Mouse (Mus musculus) layer of hippocampus, postnatal 25 days (tissue): ENCODE measurements around the gene Cmklr1. TPM values are rescaled to one million over a fixed set of nuclear protein-coding genes. Genes with fewer than 3 reads are reported as not detected.
"Not testable (repeated sequence)": the region's sequence is repeated elsewhere in the genome, so short reads cannot be mapped to it uniquely, and the experiment has no call there.

Source experiments
- DNase-seq, 2 experiments: peaks; one replicate each; pipeline ENCODE4 v3.0.0; 2022; ENCODE audit warnings: mixed read lengths in 2 of 2, low spot score in 1 of 2; ENCODE audit errors: extremely low spot score in 1 of 2
- total RNA-seq, 2 experiments: library from RNA; stranded (reverse); gene quantifications; 2 replicates each; pipeline ENCODE4 v1.2.3; 2021

Cmklr1 gene
- total RNA-seq, 2 experiments from 2014 or later, result 3.3 to 5.4 TPM

GRCm38 (mm10) chr5:113593911-113594705 is 56.1 kb downstream of the Cmklr1 start:
- DNase-seq, result no peak

DNA sequence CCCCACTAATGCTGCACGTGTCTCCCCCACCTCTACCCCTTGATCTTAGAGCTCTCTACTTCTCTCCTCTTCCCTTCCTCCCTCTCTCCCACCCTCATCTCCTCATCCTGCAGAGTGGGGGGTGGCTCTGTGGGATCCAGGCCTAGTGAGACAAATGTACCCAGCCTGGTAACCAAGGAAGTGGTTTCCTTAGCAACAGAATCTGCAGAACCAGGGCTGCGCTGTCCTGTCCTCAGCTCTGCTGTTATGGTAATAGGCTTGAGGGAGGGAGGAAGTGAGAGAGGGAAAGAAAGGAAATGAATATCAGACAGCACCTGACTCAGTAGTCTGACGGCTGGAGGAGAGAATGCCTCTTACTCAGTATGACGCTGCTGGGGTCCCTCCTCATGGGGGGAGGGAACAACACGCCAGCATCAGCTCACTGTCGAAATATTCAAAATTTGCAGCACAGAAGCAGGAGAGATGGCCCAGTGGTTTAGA is 58.4 kb downstream of the Cmklr1 start:
- peak; percentile 53 to 55 for DNase-seq

DNA sequence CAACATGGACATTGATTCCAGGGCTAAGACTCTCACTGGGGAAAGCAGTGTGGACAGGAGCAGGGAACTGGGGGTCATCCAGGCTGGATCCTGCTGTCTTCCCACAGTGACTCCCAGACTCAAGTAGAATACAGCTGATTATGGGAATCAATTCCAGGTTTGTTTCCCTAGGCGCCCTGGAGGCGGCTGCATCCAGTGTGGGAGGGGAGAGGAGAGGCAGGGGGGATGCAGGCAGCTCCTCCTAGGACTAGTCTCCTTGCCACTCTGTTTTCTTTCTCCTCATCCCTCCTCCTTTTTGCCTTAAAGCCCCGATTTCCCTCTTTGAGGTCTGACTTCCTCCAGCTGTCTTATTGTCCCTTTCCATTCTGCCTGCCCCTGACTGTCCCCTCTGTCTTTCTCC is 59.1 kb downstream of the Cmklr1 start:
- DNase-seq, result no peak

DNA sequence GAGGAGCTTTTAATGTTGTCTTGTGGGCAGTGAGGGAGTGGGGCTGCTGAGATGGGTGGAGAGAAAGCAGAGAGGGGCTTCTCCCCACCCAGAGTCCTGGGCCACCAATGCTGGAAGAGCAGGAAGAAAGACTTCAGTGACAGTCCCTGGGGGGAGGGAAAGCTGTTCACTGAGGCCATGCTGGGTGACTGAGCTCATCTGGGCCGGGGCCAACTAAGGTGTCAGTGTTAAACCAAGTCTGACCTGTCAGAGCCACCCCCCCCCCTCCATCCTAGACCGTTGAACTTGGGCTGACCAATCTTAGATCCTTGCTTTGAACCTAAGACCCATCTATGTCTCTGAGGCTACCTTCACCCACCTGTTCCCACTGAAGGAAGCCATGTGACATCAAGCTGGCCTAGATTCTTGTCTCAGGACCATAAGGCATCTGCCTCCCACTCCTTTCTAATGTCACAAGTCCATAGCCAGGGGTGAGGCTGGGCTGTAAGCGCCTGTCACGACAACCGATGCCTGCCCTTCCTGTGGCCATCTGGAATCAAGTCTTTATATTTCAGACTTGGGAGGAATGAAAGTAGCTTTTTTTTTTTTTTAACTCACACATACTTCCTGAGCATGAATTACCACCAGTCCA is 60.1 kb downstream of the Cmklr1 start:
- DNase-seq, result no peak

DNA sequence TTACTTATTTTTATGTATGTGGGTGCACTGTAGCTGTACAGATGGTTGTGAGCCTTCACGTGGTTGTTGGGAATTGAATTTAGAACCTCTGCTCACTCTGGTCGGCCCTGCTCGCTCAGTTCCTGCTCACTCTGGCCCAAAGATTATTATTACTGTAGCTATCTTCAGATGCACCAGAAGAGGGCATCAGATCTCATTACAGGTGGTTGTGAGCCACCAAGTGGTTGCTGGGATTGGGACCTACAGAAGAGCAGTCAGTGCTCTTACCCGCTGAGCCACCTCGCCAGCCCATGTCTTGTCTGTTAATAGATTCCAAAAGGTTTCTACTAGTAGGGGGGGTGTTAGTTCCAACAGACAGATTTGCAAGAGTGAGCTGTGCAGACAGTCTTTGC is 63.8 kb downstream of the Cmklr1 start:
- DNase-seq, result not testable (repeated sequence)

GRCm38 (mm10) chr5:113585619-113586457 is 64.4 kb downstream of the Cmklr1 start:
- not testable (repeated sequence) for DNase-seq

DNA sequence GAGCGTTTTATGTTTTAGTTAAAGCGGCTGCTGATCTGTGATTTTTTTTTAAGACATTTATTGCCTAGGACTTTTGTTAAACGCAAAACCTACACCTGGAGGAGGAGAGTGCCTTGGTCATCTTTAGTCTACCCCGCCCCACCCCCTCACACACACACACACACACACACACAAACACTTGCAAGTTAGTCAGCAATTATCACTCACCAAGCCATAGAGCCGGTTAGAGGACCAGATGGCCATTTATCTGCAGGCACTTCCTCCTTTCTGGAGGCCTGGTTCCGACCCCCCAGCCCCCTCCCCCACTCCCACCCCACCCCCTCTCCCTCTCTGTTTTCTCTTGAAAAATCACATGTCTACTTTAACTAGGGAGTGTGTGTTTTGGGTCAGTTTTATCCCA is 65.8 kb downstream of the Cmklr1 start:
- no peak for DNase-seq

GRCm38 (mm10) chr5:113583424-113584162 is 66.6 kb downstream of the Cmklr1 start:
- no peak for DNase-seq

- DNase-seq, result no peak
These were observed 69.4 kb downstream of the Cmklr1 start for GRCm38 (mm10) chr5:113580801-113581200.

- DNase-seq, result no peak
These were observed 70.0 kb downstream of the Cmklr1 start for GRCm38 (mm10) chr5:113580248-113580647.

DNA sequence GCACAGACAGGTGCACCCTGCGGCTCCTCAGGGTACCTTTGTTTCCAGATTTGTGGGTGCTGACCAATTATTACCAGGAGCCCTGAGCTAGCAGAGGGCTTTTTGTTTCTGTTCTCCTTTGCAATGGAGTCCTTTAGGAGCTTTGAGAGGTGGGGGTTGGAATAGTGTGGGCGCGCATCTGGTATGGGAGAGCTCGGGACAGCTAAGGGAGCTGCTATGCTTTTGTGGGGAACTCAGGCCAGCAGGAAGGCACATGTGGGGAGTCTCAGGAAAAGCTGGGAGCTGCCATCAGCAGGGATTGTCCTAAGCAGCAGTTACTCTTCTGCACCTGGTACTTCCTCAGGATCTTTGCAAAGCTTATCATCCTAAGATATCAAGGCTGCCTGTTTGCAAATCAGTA is 71.1 kb downstream of the Cmklr1 start:
- DNase-seq, result no peak

GRCm38 (mm10) chr5:113578428-113578827 is 71.8 kb downstream of the Cmklr1 start:
- no peak for DNase-seq

DNA sequence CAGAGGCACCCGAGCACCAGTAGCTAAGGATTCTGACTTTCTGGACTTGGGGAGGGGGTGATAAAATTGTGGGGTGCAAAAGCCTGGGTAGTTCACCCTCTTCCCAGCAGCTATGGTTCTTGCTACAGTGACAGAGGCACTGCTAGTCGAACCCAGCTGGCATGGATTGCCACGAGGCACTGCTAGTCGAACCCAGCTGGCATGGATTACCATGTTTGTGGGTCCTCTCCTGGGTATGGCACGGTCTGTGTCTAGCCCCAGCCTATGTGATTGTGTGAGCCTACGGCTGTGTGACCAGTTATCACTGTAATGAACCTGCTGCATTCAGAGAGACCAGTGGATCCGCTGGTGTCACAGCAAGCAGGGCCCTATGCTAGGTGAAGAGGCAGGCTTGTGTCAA is 72.7 kb downstream of the Cmklr1 start:
- no peak for DNase-seq

GRCm38 (mm10) chr5:113570056-113570717 is 80.0 kb downstream of the Cmklr1 start:
- DNase-seq, result no peak

GRCm38 (mm10) chr5:113565858-113566257 is 84.4 kb downstream of the Cmklr1 start:
- no peak for DNase-seq

GRCm38 (mm10) chr5:113565101-113565854 is 84.9 kb downstream of the Cmklr1 start:
- DNase-seq, result no peak

DNA sequence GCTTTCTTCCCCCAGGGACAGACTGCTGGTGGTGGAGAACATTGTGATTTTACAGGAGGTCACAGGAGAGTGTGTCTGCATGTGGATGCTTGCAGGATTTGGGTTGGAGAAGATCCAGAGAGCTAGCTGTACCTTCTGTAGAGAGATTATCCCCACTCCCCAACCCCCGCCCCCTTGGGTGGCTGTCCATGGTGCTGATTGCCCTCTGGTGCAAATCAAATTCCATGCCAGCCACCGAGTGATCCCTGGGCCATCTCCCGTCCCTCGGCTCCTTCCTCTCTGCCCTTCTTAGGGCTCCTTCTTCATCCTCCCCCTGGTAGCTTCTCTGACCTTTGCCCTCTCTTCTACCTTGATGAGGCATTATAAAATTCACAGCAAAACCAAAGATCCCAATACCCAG is 85.8 kb downstream of the Cmklr1 start:
- no peak for DNase-seq
